Mouse (Mus musculus) activated CD4-positive, CD25-positive, alpha-beta regulatory T cell, adult 4 months (primary cell): ENCODE data around the gene Phactr2. TPM values are rescaled to one million over a fixed set of nuclear protein-coding genes. Genes with fewer than 3 reads are reported as not detected.

Source experiments
- ATAC-seq: one replicate; pipeline ENCODE4 v1.8.0; 2017
- polyA plus RNA-seq, 2 experiments: library from polyadenylated mRNA; unstranded; fragments of 100-300 nt; shearing (Covaris generic); gene quantifications; one replicate each; pipeline ENCODE4 v1.2.1; 2017

Phactr2 gene
- polyA plus RNA-seq, 2 experiments from 2014 or later = 1.7 to 3.1 TPM

DNA sequence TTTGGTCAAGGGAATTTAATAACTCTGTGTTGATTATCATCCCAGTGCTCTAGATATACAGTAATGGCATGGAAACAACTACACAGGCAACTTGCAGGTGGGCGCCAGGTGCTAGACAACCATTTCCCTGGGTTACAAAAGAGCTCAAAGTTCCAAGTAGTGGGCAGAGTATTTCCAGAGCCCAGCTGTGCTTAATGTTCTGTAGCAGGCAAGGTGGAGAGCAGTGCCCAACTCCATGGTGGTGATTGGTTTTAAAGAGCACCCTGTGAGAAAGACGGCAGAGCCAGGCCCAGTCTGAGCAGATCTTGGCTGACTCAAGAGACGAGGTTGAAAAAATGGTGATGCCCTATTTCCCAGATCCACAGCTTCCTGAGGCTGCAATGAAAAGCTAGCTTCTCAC lies 78.5 kb downstream of the Phactr2 start:
- ATAC-seq = no peak

DNA sequence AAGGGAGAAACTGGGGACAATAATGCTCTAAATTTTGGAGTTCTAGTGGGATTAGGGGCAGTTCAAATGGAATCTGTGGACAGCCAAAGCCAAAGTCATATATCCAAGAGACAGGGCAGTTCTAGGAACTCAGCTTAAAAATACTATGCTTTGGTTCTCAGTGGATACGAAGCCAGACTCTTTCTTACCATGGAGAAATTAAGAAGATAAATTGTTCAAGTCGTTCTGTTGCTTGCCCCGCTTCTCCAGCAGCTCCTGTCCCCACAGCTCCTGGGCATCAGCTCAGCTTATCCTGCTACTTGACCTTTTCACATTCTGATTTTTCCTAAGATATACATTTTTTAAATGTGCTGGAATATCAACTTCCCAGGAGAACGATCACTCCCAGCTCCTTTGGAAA lies 80.2 kb downstream of the Phactr2 start:
- no peak for ATAC-seq

GRCm38 (mm10) chr10:13388116-13388922 lies 85.9 kb downstream of the Phactr2 start:
- ATAC-seq = no peak

- ATAC-seq = no peak
Observed at GRCm38 (mm10) chr10:13384866-13385265, 89.3 kb downstream of the Phactr2 start.

GRCm38 (mm10) chr10:13377895-13378294 lies 96.3 kb downstream of the Phactr2 start:
- no peak for ATAC-seq

DNA sequence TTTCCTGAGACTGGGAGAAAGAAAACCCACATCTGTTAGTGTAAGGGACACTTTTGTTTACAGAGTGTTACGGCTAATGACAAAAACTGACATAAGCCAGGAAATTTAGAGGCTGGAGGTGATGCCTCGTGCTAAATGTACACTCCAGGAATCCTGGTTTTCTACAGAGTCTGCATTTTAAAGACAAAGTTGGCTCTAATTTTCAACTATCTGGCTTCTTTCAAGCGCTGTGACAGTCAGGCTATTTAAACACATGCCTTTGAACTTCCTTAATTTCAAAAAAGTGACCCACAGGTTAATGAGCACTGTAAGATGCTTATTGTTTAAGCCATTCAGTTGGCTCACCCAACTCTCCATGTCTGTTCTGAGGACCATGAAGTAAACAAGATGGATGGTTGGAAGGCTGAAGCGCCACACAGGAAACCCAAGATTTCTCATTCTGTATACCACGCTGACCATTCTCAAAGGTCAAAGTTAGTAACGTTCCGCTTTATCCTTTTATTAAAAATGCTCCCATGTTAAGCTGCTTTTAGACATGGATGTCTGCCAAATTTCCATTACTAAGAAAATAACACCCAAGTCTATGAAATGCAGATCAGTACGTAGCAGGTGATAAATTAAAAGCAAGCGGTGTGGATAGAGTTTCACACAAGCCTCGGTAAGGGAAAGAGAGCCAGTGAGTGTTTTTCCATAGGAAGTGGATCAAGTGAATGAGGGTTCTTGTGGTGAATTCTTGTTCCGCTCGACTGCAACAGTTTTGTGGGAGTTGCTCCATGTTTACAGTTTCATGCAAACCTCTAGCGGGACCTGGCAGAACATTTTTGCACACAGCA lies 97.6 kb downstream of the Phactr2 start:
- ATAC-seq = no peak

- no peak for ATAC-seq
Observed at GRCm38 (mm10) chr10:13375820-13376219, 98.4 kb downstream of the Phactr2 start.

DNA sequence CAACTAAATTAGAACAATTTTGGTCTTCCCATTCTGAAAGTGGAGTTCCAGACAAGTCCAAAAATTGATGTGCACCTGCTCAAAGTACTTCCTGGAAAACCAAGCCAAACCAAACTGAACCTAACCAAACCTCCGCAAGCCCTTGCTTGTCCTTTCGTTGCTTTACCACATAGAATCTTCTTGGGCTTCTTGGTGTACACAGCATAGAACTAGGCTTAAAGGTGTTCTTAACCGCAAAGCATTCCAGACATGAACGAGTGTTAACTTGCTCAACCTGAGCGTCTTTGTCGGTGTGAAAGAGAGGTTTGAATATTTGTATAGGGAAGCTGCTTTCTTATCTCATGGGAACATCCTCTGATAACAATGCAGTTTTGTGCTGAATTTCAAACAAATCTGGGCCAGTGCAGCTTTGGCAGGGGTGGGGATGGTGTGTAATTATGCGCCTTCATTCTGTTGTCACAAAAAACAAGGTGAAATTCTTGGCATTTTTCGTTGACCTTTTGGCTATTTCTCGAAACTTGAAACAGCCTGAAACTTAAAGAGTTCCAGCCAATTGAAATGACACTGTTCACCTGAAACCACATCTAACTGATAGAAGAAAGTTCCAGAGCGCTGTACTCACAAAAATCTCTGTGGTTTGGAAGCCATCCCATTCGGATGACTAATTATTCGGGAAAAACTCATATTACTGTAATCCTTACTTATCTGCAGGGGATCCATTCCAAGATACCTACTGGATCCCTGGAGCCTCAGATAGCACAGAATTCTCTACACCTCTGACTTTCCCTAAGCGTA lies 104.4 kb downstream of the Phactr2 start:
- ATAC-seq = no peak

DNA sequence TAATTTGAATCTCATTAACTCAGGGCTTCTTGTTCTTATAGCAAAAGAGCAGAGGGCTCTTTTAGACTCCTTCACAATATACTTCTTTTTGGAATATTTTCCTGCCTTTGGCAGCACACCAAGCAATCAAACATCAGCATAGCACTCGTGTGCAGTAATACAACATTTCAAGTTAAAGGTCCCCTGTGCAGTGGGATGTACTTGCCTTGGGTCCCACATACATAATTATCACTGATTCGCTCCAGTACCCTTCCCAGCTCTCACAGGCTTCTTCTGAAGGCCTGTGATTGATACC lies 110.0 kb downstream of the Phactr2 start:
- ATAC-seq = no peak

- no peak for ATAC-seq
Observed at GRCm38 (mm10) chr10:13363499-13364285, 110.5 kb downstream of the Phactr2 start.

- no peak for ATAC-seq
Observed at GRCm38 (mm10) chr10:13360913-13361312, 113.3 kb downstream of the Phactr2 start.

GRCm38 (mm10) chr10:13359846-13360245 lies 114.4 kb downstream of the Phactr2 start:
- no peak for ATAC-seq

GRCm38 (mm10) chr10:13358679-13359078 lies 115.5 kb downstream of the Phactr2 start:
- ATAC-seq = no peak

DNA sequence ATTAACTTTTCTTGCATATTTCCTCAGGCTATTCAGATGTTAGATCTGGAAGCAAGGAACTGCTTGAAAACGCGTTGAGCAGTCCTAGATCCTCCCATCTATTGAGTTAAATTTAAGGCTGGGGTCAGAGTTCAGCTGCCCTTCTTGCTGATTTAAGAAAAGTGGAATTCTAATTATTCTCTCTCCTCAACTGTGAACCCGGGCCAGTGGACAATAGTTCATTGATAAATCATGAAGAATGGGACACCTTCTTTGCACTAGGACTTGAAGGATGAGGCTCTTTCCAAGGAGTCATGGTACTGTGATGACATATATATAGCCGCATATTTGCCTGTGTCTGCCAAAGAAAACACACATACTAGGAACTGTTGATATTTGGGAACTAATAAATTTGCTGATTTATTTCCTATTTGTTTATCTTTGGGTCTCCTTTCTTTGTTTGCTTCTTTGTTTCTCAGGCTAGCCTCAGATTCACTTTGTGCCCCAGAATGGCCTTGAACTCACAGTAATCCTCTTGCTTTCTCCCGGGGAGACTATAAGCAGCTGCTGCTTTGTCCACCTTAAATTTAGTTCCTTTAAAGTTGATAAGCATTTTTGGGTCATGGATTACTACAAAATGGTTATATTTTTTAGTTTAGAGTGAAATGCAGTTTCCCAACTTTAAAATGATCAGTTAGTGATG lies 127.5 kb downstream of the Phactr2 start:
- no peak for ATAC-seq

DNA sequence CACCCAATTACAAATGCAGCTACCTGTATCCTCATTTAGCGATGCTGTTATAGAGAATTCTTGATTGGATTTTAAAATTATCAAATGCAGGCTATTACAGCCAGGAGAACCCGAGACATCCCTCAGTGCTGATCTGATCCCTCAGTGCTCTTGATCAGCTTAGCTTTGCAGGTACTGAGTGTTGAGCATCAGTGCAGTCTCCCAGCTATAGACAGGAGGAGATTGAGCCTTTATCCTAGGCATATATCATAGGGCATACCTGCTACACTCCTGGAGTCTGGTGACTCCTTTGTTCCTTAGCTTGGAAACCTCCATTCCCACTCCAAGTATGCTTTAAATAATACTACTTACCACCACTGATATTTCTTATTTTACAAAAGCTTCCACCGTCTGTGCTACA lies 133.6 kb downstream of the Phactr2 start:
- no peak for ATAC-seq

DNA sequence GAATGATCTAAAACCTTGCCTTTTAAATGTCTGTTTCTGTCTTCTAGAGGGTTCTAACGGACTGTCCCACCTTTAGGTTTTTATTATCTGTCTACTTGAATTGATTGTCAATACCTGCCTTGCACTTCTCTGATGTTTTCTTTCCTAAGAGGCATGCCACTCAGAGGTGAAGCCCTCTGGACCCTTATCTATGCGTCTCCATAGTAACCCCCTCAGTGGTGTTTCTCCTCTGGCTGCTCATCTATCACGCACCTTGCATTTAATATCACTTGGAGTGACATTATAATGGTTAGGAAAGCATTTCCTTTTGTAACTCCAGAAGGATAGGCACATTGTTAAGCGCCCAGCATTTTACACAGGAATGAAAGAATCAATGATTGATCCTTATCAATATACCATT lies 137.2 kb downstream of the Phactr2 start:
- no peak for ATAC-seq

- ATAC-seq = no peak
Observed at GRCm38 (mm10) chr10:13335814-13336213, 138.4 kb downstream of the Phactr2 start.

DNA sequence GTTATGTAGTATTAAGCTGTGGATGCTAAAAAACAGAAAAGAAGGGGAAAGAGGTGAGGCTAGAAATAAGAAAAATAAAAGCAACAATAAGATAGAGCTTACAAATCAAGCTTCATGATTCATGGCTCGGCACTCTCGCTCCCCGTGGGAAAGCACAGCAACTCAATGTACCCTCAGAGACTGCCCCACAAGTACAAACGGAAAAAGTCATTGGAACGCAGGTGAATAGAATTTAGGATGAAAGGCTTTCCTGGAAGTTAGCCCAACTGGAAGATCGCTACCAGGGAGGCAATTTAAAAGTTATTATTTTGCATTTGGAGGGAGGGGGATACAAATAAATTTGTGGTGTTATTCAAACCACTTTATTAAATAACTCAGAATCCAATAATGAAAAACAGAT lies 138.9 kb downstream of the Phactr2 start:
- no peak for ATAC-seq

- ATAC-seq = no peak
Observed at GRCm38 (mm10) chr10:13333781-13334180, 140.4 kb downstream of the Phactr2 start.

- ATAC-seq = no peak
Observed at GRCm38 (mm10) chr10:13332985-13333384, 141.2 kb downstream of the Phactr2 start.

- ATAC-seq = no peak
Observed at GRCm38 (mm10) chr10:13331405-13332032, 142.7 kb downstream of the Phactr2 start.
